Mouse (Mus musculus): ENCODE results near the gene A830031A19Rik. TPM values are rescaled to one million over a fixed set of nuclear protein-coding genes. Genes with fewer than 3 reads are reported as not detected.

The A830031A19Rik gene
- polyA plus RNA-seq, 1 experiment from 2014 or later: not detected

DNA sequence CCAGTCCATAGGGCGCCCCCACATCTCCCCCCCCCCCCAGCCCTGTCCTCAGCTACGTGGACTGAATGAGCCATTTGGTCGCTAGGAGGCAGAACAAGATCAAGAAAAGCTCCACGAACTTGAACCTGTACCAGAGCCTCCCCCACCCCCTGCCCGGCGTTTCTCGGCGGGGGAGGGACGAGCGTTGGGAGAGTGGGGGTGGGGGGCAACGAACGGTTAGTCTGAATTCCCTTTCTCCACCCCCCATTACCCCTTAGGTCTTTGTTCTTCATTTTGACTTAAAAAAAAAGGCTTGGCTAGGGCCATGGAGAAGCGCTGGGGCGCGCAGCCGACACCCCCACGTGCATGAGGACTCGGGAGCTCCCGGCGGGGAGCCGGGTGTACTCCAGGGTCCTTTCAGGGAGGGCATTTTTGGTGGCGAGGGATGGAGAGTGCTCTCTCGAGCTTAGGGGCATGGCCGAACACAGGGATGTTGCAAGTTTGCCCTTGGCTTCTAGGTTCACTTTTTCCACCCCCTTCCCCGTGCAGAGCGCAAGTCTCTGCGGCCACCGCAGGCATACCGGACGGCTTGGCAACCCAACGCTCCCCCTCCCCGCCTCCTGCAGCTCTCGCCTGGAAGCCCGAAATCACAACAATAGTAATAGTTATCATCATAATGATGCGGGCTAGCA, 6.3 kb upstream of the A830031A19Rik start:
- Histone ChIP-seq H3K27ac (replicated peaks) (peak overlapping the region; percentile 96), H3K9me3 (no peaks in the 10 kb centered on the region), H3K4me2 (replicated peaks) (peak overlapping the region; percentile 96), H3K4me1 (peaks cover 28% of the 10 kb centered on the region), H3K36me3 (peaks cover 12% of the 10 kb centered on the region; the same call in 1 of the 2 replicates), H3K27me3 (no peaks in the 10 kb centered on the region), H3K9ac (replicated peaks) (peak overlapping the region; percentile 79), H3K4me3 (peak overlapping the region; percentile 67)
- peak; percentile 29 for ATAC-seq (ENCODE audit: low FRiP score, low read depth)
- under 1% methylated on average over 35 of the region's 35 CpGs for WGBS

DNA sequence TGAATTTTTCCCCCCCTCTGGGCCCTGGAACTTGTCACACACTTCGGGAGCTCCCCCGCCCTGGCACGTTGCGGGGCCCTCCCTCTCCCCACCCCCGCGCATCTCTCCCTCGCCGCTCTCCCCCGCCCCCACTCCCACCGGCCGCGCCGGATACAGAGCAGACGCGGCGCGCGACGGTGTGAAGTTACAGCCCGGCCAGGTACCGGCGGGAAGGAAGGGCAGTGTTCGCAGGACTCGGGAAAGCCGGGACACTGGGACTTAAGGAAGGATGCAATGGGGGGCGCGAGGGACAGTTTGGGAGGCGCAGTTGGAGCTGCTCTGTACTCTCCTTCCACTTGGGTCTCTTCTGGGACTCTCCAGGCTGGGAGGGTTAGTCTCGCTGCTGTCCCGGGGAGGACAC, 5.7 kb upstream of the A830031A19Rik start:
- ATAC-seq (ENCODE audit: low FRiP score, low read depth): peak; percentile 2
- WGBS: under 1% methylated on average over 30 of the region's 30 CpGs
- H3K4me1 ChIP-seq: peaks cover 23% of the 10 kb centered on the region
- peaks cover 6% of the 10 kb centered on the region; the same call in 1 of the 2 replicates for H3K36me3 ChIP-seq
- H3K4me3 ChIP-seq: peak overlapping the region; percentile 67
- H3K9ac ChIP-seq (replicated peaks): peak overlapping the region; percentile 79
- peak overlapping the region; percentile 96 for H3K27ac ChIP-seq (replicated peaks)
- no peaks in the 10 kb centered on the region for H3K27me3 ChIP-seq
- H3K9me3 ChIP-seq: no peaks in the 10 kb centered on the region
- H3K4me2 ChIP-seq (replicated peaks): peak overlapping the region; percentile 96

DNA sequence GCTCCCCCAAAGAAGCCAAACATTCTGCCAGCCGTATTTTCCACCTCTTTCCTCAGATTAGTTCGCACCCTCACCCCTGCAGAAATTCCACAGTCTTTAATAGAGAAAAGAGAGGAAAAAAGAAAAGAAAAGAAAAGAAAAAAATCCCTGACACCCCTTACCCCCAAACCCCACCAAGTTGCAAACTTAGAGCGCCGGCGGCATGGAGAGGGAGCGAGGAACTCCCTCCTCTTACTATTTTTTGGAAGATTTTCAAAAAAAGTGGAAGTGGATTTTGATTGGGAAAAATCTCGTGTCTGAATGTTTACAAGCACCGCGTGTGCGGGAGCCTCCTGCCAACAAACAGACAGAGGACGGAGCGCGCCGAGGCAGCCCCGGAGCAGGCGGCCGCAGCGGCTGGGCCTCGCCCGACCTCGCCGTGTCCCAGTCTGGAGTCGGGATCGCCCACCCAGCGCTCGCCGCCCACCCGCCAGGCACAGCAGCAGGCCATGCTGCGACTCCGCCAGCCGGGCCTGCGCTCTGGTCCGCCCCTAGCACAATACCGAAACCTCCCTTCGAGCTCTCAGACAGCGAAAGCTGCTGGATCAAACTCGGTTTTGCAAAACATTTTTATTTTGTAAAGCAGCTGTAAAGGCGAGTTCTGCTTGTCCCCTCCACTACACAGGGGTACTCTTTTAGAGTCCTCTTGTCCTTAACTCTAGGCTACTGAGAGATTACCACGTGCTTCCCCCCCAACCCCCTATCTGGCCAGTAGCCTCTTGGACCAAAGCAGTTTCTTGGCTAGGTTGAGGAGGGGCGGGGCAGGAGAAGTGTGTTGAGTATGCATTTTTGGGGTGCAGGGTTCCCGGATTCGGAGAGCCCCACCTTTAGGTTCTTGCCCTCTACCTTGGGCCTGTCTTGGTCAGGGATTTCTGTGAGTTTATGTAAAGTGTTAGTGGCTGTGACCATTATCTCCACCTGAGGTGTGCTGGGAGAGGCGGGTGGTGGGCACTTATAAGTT, 4.8 kb upstream of the A830031A19Rik start:
- WGBS: under 1% methylated on average over 42 of the region's 43 CpGs
- H3K9ac ChIP-seq (replicated peaks): peak overlapping the region; percentile 79
- H3K4me2 ChIP-seq (replicated peaks): peak overlapping the region; percentile 96
- H3K9me3 ChIP-seq: no peaks in the 10 kb centered on the region
- peak overlapping the region; percentile 96 for H3K27ac ChIP-seq (replicated peaks)
- no peaks in the 10 kb centered on the region for H3K36me3 ChIP-seq
- no peak for ATAC-seq (ENCODE audit: low FRiP score, low read depth)
- peaks cover 23% of the 10 kb centered on the region for H3K4me1 ChIP-seq
- peak overlapping the region; percentile 67 for H3K4me3 ChIP-seq
- H3K27me3 ChIP-seq: no peaks in the 10 kb centered on the region

DNA sequence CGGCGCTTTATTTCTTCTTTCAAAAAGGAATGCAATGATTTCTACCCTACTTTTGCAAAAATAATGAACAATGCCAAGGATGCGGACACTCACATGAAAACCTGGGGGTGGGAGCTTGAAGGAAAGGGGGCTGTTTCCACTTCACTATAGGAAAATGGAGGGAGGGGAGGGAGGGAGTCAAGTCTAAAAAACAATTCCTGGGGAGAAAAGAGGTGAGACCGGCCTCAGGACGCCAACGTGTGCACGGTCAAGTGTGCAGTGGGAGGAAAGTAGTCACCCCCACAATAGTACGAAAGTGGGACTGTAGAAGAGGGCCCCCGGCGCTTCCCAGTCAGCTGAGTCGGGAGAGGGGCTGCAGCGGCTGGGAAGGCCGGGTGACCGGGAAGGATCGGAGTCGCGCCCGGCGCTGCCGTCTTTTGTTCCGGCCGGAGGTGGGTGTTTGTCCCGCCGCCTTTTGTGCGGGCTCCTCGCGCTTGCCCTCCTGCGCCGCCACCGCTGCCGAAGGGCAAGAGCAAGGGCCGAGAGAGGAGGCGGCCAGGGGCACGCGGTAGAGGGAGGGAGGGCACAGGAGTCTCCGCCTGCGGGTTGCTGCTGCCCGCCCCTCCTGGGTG, 4.0 kb upstream of the A830031A19Rik start:
- H3K4me3 ChIP-seq: peak overlapping the region; percentile 67
- no peaks in the 10 kb centered on the region for H3K27me3 ChIP-seq
- no peaks in the 10 kb centered on the region for H3K36me3 ChIP-seq
- peaks cover 26% of the 10 kb centered on the region for H3K4me1 ChIP-seq
- H3K9ac ChIP-seq (replicated peaks): peak overlapping the region; percentile 79
- H3K9me3 ChIP-seq: no peaks in the 10 kb centered on the region
- H3K27ac ChIP-seq (replicated peaks): peak overlapping the region; percentile 96
- under 1% methylated on average over 38 of the region's 38 CpGs for WGBS
- no peak for ATAC-seq (ENCODE audit: low FRiP score, low read depth)
- peak overlapping the region; percentile 96 for H3K4me2 ChIP-seq (replicated peaks)

DNA sequence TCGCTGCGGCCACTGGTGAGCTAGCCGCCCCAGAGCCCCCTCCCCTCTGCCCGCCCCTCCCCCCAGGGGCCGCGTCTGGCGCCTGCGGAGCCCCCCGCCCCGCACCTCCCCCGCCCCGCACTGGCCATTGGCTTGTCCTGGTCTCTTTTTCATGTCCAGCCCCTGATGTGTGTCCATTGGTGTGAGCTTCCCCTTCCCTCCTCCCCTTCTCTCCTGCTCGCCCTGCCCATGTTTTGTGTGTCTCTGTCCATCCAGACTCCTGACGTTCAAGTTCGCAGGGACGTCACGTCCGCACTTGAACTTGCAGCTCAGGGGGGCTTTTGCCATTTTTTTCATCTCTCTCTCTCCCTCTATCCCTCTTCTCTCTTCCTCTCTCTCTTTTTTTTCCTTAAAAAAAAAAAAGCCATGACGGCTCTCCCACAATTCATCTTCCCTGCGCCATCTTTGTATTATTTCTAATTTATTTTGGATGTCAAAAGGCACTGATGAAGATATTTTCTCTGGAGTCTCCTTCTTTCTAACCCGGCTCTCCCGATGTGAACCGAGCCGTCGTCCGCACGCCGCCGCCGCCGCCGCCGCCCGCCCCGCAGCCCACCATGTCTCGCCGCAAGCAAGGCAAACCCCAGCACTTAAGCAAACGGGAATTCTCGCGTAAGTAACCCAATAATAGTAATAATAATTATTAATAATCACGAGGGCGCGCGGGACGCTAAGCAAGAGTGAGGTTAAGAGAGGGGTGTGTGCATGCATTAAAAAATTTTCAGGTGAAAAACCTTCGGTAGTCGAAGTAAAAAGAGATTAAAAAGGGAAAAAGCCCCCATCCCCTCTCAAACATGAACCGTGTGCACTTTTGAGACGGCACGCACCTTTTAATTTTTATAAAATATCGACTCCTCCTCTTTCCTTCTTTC, 3.2 kb upstream of the A830031A19Rik start, which contains the start of gene Bcl11a:
Gene Bcl11a, plus strand, starts transcription at position 262 of the 911 bp plus-strand sequence.
- peaks cover 27% of the 10 kb centered on the region for H3K4me1 ChIP-seq
- H3K9me3 ChIP-seq: no peaks in the 10 kb centered on the region
- H3K9ac ChIP-seq (replicated peaks): peak within 1 kb of the TSS; percentile 79
- under 1% methylated on average over 38 of the region's 51 CpGs for WGBS
- peak within 1 kb of the TSS; percentile 67 for H3K4me3 ChIP-seq
- peaks cover 4% of the 10 kb centered on the region; the same call in 1 of the 2 replicates for H3K27me3 ChIP-seq
- peak; percentile 81 for ATAC-seq (ENCODE audit: low FRiP score, low read depth)
- peak within 1 kb of the TSS; percentile 96 for H3K27ac ChIP-seq (replicated peaks)
- peak within 1 kb of the TSS; percentile 96 for H3K4me2 ChIP-seq (replicated peaks)
- no peaks in the 10 kb centered on the region for H3K36me3 ChIP-seq

DNA sequence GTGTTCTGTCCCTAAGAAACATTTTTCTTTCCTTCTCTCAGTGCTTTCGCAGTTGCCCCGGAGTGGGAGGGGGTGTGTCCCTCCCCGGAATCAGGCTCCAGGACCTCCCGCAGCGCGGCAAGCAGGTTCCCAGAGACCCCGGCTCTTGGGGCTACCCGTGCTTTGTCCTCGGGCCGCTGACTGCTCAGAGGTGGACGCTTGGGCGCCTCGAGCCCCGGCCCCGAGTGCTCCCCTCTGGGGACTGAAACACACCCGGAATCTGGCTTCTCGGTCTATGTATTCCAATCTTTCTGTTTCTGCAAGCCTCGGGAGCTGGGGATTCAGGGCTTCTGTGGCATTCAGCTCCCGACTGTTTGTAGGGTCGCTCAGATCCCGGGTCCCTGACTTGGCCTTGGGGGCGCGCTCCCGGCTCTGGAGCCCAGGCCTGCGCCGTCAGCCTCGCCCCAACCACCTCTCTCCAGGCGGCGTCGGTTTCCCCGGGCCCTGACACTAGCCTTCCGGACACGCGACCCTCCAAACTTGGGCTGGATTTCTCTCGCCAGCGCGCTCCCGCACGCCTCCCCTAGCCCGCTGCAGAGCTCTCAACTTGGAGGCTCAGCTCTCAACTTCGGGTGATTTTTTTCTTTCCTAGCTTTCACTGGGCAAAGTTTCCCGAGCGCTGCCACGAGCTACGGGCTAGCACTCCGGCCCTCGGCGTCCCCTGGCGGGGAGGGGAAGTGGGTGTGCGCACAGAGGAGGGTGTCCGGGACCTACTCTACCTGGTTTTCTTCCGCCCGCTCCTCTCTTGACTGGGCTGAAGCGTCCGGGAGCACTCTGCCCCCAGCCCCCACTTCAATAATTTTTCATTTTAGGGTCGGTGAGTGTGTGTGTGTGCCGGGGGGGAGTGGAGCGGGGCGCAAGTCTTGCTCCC, 2.2 kb upstream of the A830031A19Rik start:
- WGBS: under 1% methylated on average over 58 of the region's 59 CpGs

DNA sequence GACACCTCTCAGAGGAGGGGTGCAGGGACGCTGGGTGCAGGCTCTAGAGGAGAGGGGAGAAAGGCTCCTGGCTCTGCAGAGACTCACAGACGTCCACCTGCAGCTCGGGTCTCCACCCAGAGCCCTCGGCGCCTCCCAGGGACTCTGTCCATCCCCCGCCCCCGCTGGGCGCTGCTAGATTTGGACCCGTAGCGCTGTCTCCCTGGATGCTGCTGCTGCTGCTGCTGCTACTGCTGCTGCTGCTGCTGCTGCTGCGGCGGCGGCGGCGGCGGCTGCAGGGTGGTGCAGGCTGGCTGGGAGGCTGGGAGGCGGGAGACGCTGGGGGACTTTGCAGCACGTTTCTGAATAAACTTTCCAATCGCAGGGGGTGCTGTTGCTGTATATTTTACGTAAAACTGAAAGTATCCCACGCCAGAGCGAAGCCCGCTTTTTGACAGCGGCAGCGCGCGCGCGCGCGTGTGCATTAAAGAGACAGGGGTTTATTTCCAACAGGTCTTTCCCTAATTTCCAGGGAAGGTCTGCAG, 1.3 kb upstream of the A830031A19Rik start:
- Histone ChIP-seq H3K27ac (replicated peaks) (peak overlapping the region; percentile 96), H3K36me3 (no peaks in the 10 kb centered on the region), H3K4me2 (replicated peaks) (peak overlapping the region; percentile 96), H3K27me3 (peaks cover 4% of the 10 kb centered on the region; the same call in 1 of the 2 replicates), H3K9ac (replicated peaks) (peak overlapping the region; percentile 79), H3K9me3 (no peaks in the 10 kb centered on the region), H3K4me3 (peak overlapping the region; percentile 67), H3K4me1 (peaks cover 25% of the 10 kb centered on the region)
- under 1% methylated on average over 32 of the region's 32 CpGs for WGBS
- peak; percentile 20 for ATAC-seq (ENCODE audit: low FRiP score, low read depth)

More for the DNA sequence above, 2.2 kb upstream of the A830031A19Rik start:
- Histone ChIP-seq H3K36me3 (no peaks in the 10 kb centered on the region), H3K4me2 (replicated peaks) (peak overlapping the region; percentile 96), H3K27ac (replicated peaks) (peak overlapping the region; percentile 96), H3K27me3 (peaks cover 4% of the 10 kb centered on the region; the same call in 1 of the 2 replicates), H3K4me3 (peak overlapping the region; percentile 67), H3K9me3 (no peaks in the 10 kb centered on the region), H3K9ac (replicated peaks) (peak overlapping the region; percentile 79), H3K4me1 (peaks cover 25% of the 10 kb centered on the region)
- ATAC-seq (ENCODE audit: low FRiP score, low read depth): peak; percentile 53

DNA sequence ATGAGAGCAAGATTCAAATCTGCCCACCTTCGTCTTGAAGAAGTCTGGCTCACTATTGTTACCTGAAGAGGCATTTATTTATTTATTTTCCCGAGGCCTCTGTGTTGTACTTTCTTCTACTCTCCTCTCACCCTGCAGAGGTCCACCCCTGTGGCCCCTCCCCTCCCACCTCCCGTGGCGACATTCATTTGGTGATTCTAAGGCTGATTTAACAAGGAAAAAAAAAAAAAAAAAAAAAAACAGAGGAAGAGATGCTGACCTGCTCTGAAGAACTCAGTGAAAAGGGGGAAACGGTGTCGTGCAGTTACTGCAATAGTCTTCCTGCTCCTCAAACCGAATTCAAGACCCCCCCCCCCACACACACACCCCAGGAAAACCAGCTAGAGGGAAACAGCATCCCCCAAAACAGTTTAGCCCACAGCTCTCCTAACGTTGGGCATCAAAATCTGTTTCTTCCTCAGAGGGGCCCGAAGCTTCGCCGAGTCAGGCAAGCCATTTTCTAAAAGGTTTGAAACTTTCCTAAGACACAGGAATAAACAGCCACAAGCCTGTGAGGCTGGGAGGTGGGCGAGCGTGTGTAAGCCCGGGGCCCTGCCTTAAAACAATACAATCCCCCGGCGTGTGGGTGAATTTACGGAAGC, 752 bp upstream of the A830031A19Rik start:
- ATAC-seq (ENCODE audit: low FRiP score, low read depth): no peak
- peak overlapping the region; percentile 79 for H3K9ac ChIP-seq (replicated peaks)
- peaks cover 4% of the 10 kb centered on the region; the same call in 1 of the 2 replicates for H3K27me3 ChIP-seq
- peak overlapping the region; percentile 67 for H3K4me3 ChIP-seq
- WGBS: under 1% methylated on average over 17 of the region's 17 CpGs
- H3K36me3 ChIP-seq: no peaks in the 10 kb centered on the region
- H3K9me3 ChIP-seq: no peaks in the 10 kb centered on the region
- peak overlapping the region; percentile 96 for H3K4me2 ChIP-seq (replicated peaks)
- peak overlapping the region; percentile 96 for H3K27ac ChIP-seq (replicated peaks)
- H3K4me1 ChIP-seq: peaks cover 25% of the 10 kb centered on the region

DNA sequence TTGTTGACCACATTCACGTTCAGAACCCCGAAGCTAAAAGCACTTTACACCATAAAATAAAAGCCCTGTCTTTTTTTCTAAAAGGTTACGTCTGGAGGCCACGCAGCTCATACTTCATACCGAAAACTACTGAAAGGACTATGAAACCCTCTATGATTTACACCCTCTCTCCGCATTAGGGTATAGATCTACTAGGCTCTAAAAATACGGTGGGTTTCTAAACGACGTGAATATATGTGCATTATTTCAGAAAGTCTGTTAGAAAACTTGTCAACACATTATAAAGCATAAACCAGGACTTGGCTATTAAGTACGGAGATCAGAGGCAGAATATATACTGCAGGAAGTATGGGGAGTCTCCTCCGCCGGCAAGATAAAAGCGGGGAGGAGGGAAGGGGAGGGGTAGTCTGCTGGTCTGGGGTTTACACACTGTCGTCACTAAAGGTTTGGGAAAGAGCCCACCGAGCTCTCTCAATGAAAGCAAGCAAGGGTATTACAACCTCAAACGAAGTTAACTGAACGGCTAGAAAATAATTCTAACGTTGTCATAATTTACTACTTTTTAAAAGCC, 748 bp downstream of the A830031A19Rik start:
- H3K27me3 ChIP-seq: peaks cover 4% of the 10 kb centered on the region; the same call in 1 of the 2 replicates
- under 1% methylated on average over 18 of the region's 18 CpGs for WGBS
- peak overlapping the region; percentile 37 for H3K4me3 ChIP-seq
- no peak for ATAC-seq (ENCODE audit: low FRiP score, low read depth)
- H3K27ac ChIP-seq (replicated peaks): no peak overlapping the region
- peak overlapping the region; percentile 96 for H3K4me2 ChIP-seq (replicated peaks)
- H3K36me3 ChIP-seq: no peaks in the 10 kb centered on the region
- no peaks in the 10 kb centered on the region for H3K9me3 ChIP-seq
- H3K9ac ChIP-seq (replicated peaks): no peak overlapping the region
- peaks cover 21% of the 10 kb centered on the region for H3K4me1 ChIP-seq
